Mouse (Mus musculus): ENCODE measurements around the gene Slc20a1. TPM values are rescaled to one million over a fixed set of nuclear protein-coding genes. Genes with fewer than 3 reads are reported as not detected.

The Slc20a1 gene
- polyA plus RNA-seq (2012; rRNA removed), result 99.6 and 143 TPM in 2 replicates

DNA sequence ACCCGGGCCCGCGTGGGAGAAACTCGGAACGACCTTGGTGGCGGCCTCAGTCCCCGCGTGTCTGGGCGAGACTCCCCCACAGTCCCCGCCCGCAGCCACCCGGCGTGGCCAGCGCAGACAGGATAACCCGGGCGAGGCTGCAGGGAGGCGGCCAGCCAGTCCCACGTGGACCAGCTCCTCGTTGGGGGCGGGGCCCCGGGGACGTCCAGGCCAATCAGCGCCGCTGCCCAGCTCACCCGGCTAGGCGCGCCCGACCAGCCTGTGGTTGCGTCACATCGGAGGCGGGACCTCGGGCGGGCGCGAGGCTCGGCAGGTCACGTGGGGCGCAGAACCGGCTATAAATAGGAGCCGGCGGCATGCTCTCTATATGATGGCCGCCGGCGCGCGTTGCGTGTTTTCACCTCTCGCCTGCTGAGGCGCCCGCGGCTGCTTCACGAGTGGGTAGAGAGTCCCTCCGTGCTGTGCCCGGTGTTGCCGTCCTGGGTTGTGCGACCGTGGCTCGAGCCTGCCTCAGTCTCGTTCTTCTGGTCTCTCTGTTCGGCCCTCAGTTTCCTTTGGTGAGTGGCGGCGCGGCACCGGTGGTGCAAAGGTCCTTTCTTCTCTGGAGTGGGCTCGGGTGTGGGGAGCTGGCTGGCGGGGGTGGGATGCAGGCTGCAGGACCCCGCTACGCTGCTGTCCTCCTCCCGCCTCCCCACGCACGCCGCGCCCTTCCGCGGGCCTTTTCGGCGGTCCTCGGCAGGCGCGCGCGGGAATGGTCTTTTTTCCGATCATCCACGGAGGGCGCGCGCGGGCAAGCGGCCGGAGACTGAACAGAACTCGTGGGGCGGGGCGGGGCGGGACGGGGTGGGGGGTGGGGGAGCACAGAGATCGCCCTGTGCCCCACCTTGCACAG is at the start of gene Slc20a1:
Slc20a1 (plus strand) TSS at position 329 of the 892 bp plus-strand sequence.

Other genes with a start within 250 kb of the Slc20a1 start
- gene Zc3h6, start 231.4 kb upstream of the Slc20a1 start, polyA plus RNA-seq (2012; rRNA removed), result 0.44 and 0.84 TPM in 2 replicates
- 2.3 and 3.2 TPM in 2 replicates for gene Gm10762, start 231.0 kb upstream of the Slc20a1 start, polyA plus RNA-seq (2012; rRNA removed)
- gene Vinac1, start 150.6 kb upstream of the Slc20a1 start, polyA plus RNA-seq (2012; rRNA removed), result 0.02 TPM in 2 replicates
- gene Ttl, start 132.8 kb upstream of the Slc20a1 start, polyA plus RNA-seq (2012; rRNA removed), result 5.3 and 5.6 TPM in 2 replicates
- gene Polr1b, start 97.8 kb upstream of the Slc20a1 start, polyA plus RNA-seq (2012; rRNA removed), result 14.0 and 16.2 TPM in 2 replicates
- 27.0 and 49.6 TPM in 2 replicates for gene Chchd5, start 69.1 kb upstream of the Slc20a1 start, polyA plus RNA-seq (2012; rRNA removed)
- gene Ckap2l, start 98.4 kb downstream of the Slc20a1 start, polyA plus RNA-seq (2012; rRNA removed), result 0.65 and 0.96 TPM in 2 replicates
- 0.05 TPM in 1 of 2 replicates, not detected in the other for gene Il1a, start 111.2 kb downstream of the Slc20a1 start, polyA plus RNA-seq (2012; rRNA removed)
- 0.31 TPM in 2 replicates for gene Il1b, start 172.4 kb downstream of the Slc20a1 start, polyA plus RNA-seq (2012; rRNA removed)

All from colon, adult 2 months (tissue).